Mouse (Mus musculus) embryonic fibroblast, embryonic 13.5 days (primary cell): ENCODE data around the gene Grin3b. TPM values are rescaled to one million over a fixed set of nuclear protein-coding genes. Genes with fewer than 3 reads are reported as not detected.

Source experiments
- H3K27ac ChIP-seq: 2 replicates; pipeline ENCODE4 v1.5.1; 2012; ENCODE audit warnings: low read length, control low read depth, inconsistent platforms; ENCODE audit not compliant: insufficient read depth
- H3K4me1 ChIP-seq: 2 replicates; pipeline ENCODE4 v1.6.1; 2011; ENCODE audit warnings: low read length; ENCODE audit not compliant: control insufficient read depth, insufficient read depth
- H3K4me3 ChIP-seq: 2 replicates; pipeline ENCODE4 v1.5.1; 2011; ENCODE audit warnings: mild to moderate bottlenecking, control low read depth, low read length; ENCODE audit not compliant: insufficient read depth
- CTCF ChIP-seq: IDR thresholded peaks from 2 replicates; pipeline ENCODE4 v1.5.1; 2011; ENCODE audit warnings: mild to moderate bottlenecking, control low read depth, low read length, moderate library complexity, borderline replicate concordance; ENCODE audit not compliant: insufficient read depth
- POLR2A ChIP-seq: IDR thresholded peaks from 2 replicates; pipeline ENCODE4 v1.6.1; 2011; ENCODE audit warnings: low read depth, mild to moderate bottlenecking, control low read depth, low read length, moderate library complexity
- polyA plus RNA-seq: library from polyadenylated mRNA; stranded (reverse); fragments of >200 nt; gene quantifications from 2 replicates; pipeline ENCODE4 v1.2.4, GENCODE M21; 2011; ENCODE audit warnings: low read depth; ENCODE audit not compliant: missing spikeins, insufficient read length

The Grin3b gene
- 0.15 and 0.16 TPM in 2 replicates for polyA plus RNA-seq

DNA sequence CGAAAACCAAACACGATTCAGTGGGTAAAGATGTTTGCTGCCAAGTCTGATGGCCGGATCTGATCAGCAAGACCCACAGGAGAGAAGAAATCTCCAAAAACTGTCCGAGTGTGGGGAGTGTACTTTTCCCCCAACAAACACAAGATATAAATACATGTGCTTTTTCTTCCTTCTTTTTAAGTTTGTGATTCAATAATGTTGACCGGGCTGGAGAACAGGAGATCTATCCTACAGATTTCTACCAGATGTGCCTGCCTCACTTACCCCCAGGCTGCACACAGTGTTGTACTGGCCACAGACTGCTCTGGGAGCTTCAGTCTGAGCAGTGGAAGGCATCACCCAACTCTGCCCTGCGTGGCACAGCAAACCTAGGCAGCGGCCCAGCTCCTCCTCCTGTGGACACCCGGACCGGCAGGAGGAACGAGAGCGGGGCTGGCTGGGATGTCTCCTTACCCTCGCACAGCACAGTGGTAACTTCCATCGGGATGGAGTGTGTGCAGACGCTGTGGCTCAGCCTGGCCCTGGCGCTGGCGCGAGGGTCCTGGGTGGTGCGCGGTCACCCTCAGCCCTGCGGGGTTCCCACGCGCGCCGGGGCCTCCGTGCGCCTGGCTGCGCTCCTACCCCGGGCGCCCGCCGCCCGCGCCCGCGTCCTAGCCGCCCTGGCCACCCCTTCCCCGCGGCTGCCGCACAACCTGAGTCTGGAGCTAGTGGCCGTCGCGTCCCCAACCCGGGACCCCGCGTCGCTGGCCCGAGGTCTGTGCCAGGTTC, at the start of gene Grin3b:
TSS of gene Grin3b (plus strand) at position 301 of the 768 bp plus-strand sequence.
- H3K27ac ChIP-seq, result no peak within 1 kb of the TSS
- no peak for TF ChIP-seq CTCF
- no peak for TF ChIP-seq POLR2A
- no peak within 1 kb of the TSS for H3K4me3 ChIP-seq
- no peaks in the 10 kb centered on the region for H3K4me1 ChIP-seq

- H3K4me3 ChIP-seq, result no peak within 1 kb of the TSS
- no peak for TF ChIP-seq POLR2A
- no peak for TF ChIP-seq CTCF
Measured at GRCm38 (mm10) chr10:79920958-79921535, 49.5 kb upstream of the Grin3b start, which contains the start of gene R3hdm4. R3hdm4 (minus strand) TSS chr10:79921208.

DNA sequence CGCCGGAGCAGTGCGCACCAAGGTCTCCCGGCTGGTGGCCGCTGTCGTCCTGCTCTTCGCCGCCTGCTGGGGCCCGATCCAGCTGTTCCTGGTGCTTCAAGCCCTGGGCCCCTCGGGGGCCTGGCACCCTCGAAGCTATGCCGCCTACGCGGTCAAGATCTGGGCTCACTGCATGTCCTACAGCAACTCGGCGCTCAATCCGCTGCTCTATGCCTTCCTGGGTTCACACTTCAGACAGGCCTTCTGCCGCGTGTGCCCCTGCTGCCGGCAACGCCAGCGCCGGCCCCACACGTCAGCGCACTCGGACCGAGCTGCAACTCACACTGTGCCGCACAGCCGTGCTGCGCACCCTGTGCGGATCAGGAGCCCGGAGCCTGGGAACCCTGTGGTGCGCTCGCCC, 48.9 kb upstream of the Grin3b start:
- H3K27ac ChIP-seq, result no peak overlapping the region
- no peak for TF ChIP-seq POLR2A
- no peak for TF ChIP-seq CTCF
- H3K4me1 ChIP-seq, result no peaks in the 10 kb centered on the region
- no peak overlapping the region for H3K4me3 ChIP-seq

More at GRCm38 (mm10) chr10:79920958-79921535, 49.5 kb upstream of the Grin3b start, which contains the start of gene R3hdm4:
- H3K27ac ChIP-seq, result no peak within 1 kb of the TSS
- H3K4me1 ChIP-seq, result no peaks in the 10 kb centered on the region

- Histone ChIP-seq H3K4me3 (no peak overlapping the region), H3K4me1 (no peaks in the 10 kb centered on the region), H3K27ac (no peak overlapping the region)
- no peak for TF ChIP-seq POLR2A
- peak; percentile 94 for TF ChIP-seq CTCF
Measured at GRCm38 (mm10) chr10:79924998-79925784, 45.3 kb upstream of the Grin3b start.

GRCm38 (mm10) chr10:79925785-79926490, 44.6 kb upstream of the Grin3b start:
- no peak for TF ChIP-seq CTCF
- no peak for TF ChIP-seq POLR2A
- no peak overlapping the region for H3K27ac ChIP-seq
- peak overlapping the region; percentile 87 for H3K4me3 ChIP-seq
- H3K4me1 ChIP-seq, result no peaks in the 10 kb centered on the region

- H3K4me3 ChIP-seq, result peak within 1 kb of the TSS; percentile 87
- H3K27ac ChIP-seq, result peak within 1 kb of the TSS; percentile 74
- no peaks in the 10 kb centered on the region for H3K4me1 ChIP-seq
- TF ChIP-seq POLR2A (0 out of 2 replicates have a peak, but pooled peaks have one; percentile 4), CTCF (no peak)
Measured at GRCm38 (mm10) chr10:79926491-79927323, 43.8 kb upstream of the Grin3b start, which contains the start of gene Arid3a. Arid3a (plus strand) TSS chr10:79927043.

- TF ChIP-seq POLR2A (peak; percentile 6), CTCF (no peak)
- Histone ChIP-seq H3K27ac (peak overlapping the region; percentile 74), H3K4me3 (peak overlapping the region; percentile 87), H3K4me1 (peaks cover 4% of the 10 kb centered on the region)
Measured at GRCm38 (mm10) chr10:79927324-79928029, 43.0 kb upstream of the Grin3b start.
